Mouse (Mus musculus): ENCODE measurements around the gene Pcyt2. TPM values are rescaled to one million over a fixed set of nuclear protein-coding genes. Genes with fewer than 3 reads are reported as not detected.

The Pcyt2 gene
- polyA plus RNA-seq, 1 experiment = 260 TPM

GRCm38 (mm10) chr11:120648001-120648476 is 30.3 kb upstream of the Pcyt2 start, which contains the start of gene Myadml2:
Myadml2 (minus strand) TSS chr11:120648158.
- no peaks in the 10 kb centered on the region for H3K27me3 ChIP-seq (ENCODE audit: control insufficient read depth, insufficient read depth, low read length)
- no peaks in the 10 kb centered on the region for H3K36me3 ChIP-seq (ENCODE audit: control insufficient read depth, insufficient read depth, low read length)
- WGBS = 5% methylated on average over 13 of the region's 13 CpGs
- peaks cover 14% of the 10 kb centered on the region for H3K4me1 ChIP-seq (replicated peaks; ENCODE audit: control insufficient read depth, insufficient read depth, low read length)
- 0 out of 2 replicates have a peak within 1 kb of the TSS, but pooled peaks have one; percentile 34 for H3K27ac ChIP-seq (ENCODE audit: control insufficient read depth, insufficient read depth, low read length)
- DNase-seq = peak; percentile 40
- no peak for TF ChIP-seq POLR2A (IDR thresholded peaks at IDR 0.05; ENCODE audit: control insufficient read depth, extremely low read depth, insufficient read depth, low read length, poor library complexity)
- TF ChIP-seq CTCF (IDR thresholded peaks at IDR 0.05; ENCODE audit: borderline replicate concordance, control insufficient read depth, extremely low read depth, insufficient read depth, low read length, poor library complexity) = no peak
- peak within 1 kb of the TSS; percentile 46 for H3K4me3 ChIP-seq (ENCODE audit: control insufficient read depth, insufficient read depth, low read length)

- no peak for DNase-seq
- 0 out of 2 replicates have a peak overlapping the region, but pooled peaks have one; percentile 26 for H3K27ac ChIP-seq (ENCODE audit: control insufficient read depth, insufficient read depth, low read length)
- no peaks in the 10 kb centered on the region; the same call in 1 of the 2 replicates for H3K27me3 ChIP-seq (ENCODE audit: control insufficient read depth, insufficient read depth, low read length)
- H3K4me1 ChIP-seq (replicated peaks; ENCODE audit: control insufficient read depth, insufficient read depth, low read length) = peaks cover 22% of the 10 kb centered on the region
- peak overlapping the region; percentile 46 for H3K4me3 ChIP-seq (ENCODE audit: control insufficient read depth, insufficient read depth, low read length)
- TF ChIP-seq CTCF (IDR thresholded peaks at IDR 0.05; ENCODE audit: borderline replicate concordance, control insufficient read depth, extremely low read depth, insufficient read depth, low read length, poor library complexity) (no peak), POLR2A (IDR thresholded peaks at IDR 0.05; ENCODE audit: control insufficient read depth, extremely low read depth, insufficient read depth, low read length, poor library complexity) (no peak)
- WGBS = 93% methylated on average over 35 of the region's 35 CpGs
- no peaks in the 10 kb centered on the region for H3K36me3 ChIP-seq (ENCODE audit: control insufficient read depth, insufficient read depth, low read length)
Measured at GRCm38 (mm10) chr11:120647047-120647830, 29.5 kb upstream of the Pcyt2 start.

GRCm38 (mm10) chr11:120643601-120643987 is 25.9 kb upstream of the Pcyt2 start, which contains the start of gene Pycr1:
Pycr1 (minus strand) TSS chr11:120643769.
- peak within 1 kb of the TSS; percentile 32 for H3K4me3 ChIP-seq (ENCODE audit: control insufficient read depth, insufficient read depth, low read length)
- WGBS = under 1% methylated on average over 15 of the region's 15 CpGs
- TF ChIP-seq CTCF (IDR thresholded peaks at IDR 0.05; ENCODE audit: borderline replicate concordance, control insufficient read depth, extremely low read depth, insufficient read depth, low read length, poor library complexity) = 0 out of 2 replicates have a peak, but pooled peaks have one; percentile 36
- TF ChIP-seq POLR2A (IDR thresholded peaks at IDR 0.05; ENCODE audit: control insufficient read depth, extremely low read depth, insufficient read depth, low read length, poor library complexity) = no peak
- no peaks in the 10 kb centered on the region for H3K36me3 ChIP-seq (ENCODE audit: control insufficient read depth, insufficient read depth, low read length)
- H3K27me3 ChIP-seq (ENCODE audit: control insufficient read depth, insufficient read depth, low read length) = no peaks in the 10 kb centered on the region; the same call in 1 of the 2 replicates
- H3K4me1 ChIP-seq (replicated peaks; ENCODE audit: control insufficient read depth, insufficient read depth, low read length) = peaks cover 30% of the 10 kb centered on the region
- DNase-seq = peak; percentile 97
- no peak within 1 kb of the TSS for H3K27ac ChIP-seq (ENCODE audit: control insufficient read depth, insufficient read depth, low read length)

GRCm38 (mm10) chr11:120642939-120643600 is 25.3 kb upstream of the Pcyt2 start:
- WGBS = 2% methylated on average over 18 of the region's 18 CpGs
- H3K4me1 ChIP-seq (replicated peaks; ENCODE audit: control insufficient read depth, insufficient read depth, low read length) = peaks cover 27% of the 10 kb centered on the region

GRCm38 (mm10) chr11:120641869-120642268 is 24.1 kb upstream of the Pcyt2 start:
- DNase-seq = no peak
- Histone ChIP-seq H3K27ac (ENCODE audit: control insufficient read depth, insufficient read depth, low read length) (no peak overlapping the region), H3K36me3 (ENCODE audit: control insufficient read depth, insufficient read depth, low read length) (no peaks in the 10 kb centered on the region), H3K27me3 (ENCODE audit: control insufficient read depth, insufficient read depth, low read length) (no peaks in the 10 kb centered on the region; the same call in 1 of the 2 replicates), H3K4me1 (replicated peaks; ENCODE audit: control insufficient read depth, insufficient read depth, low read length) (peaks cover 19% of the 10 kb centered on the region), H3K4me3 (ENCODE audit: control insufficient read depth, insufficient read depth, low read length) (no peak overlapping the region)
- TF ChIP-seq CTCF (IDR thresholded peaks at IDR 0.05; ENCODE audit: borderline replicate concordance, control insufficient read depth, extremely low read depth, insufficient read depth, low read length, poor library complexity) = no peak
- no peak for TF ChIP-seq POLR2A (IDR thresholded peaks at IDR 0.05; ENCODE audit: control insufficient read depth, extremely low read depth, insufficient read depth, low read length, poor library complexity)
- WGBS = 43% methylated on average over 8 of the region's 8 CpGs

More at GRCm38 (mm10) chr11:120642939-120643600, 25.3 kb upstream of the Pcyt2 start:
- DNase-seq = peak; percentile 34
- TF ChIP-seq POLR2A (IDR thresholded peaks at IDR 0.05; ENCODE audit: control insufficient read depth, extremely low read depth, insufficient read depth, low read length, poor library complexity) = no peak
- TF ChIP-seq CTCF (IDR thresholded peaks at IDR 0.05; ENCODE audit: borderline replicate concordance, control insufficient read depth, extremely low read depth, insufficient read depth, low read length, poor library complexity) = no peak
- no peaks in the 10 kb centered on the region; the same call in 1 of the 2 replicates for H3K27me3 ChIP-seq (ENCODE audit: control insufficient read depth, insufficient read depth, low read length)
- peak overlapping the region; percentile 32 for H3K4me3 ChIP-seq (ENCODE audit: control insufficient read depth, insufficient read depth, low read length)
- H3K27ac ChIP-seq (ENCODE audit: control insufficient read depth, insufficient read depth, low read length) = no peak overlapping the region
- H3K36me3 ChIP-seq (ENCODE audit: control insufficient read depth, insufficient read depth, low read length) = no peaks in the 10 kb centered on the region

- TF ChIP-seq CTCF (IDR thresholded peaks at IDR 0.05; ENCODE audit: borderline replicate concordance, control insufficient read depth, extremely low read depth, insufficient read depth, low read length, poor library complexity) (no peak), POLR2A (IDR thresholded peaks at IDR 0.05; ENCODE audit: control insufficient read depth, extremely low read depth, insufficient read depth, low read length, poor library complexity) (no peak)
- no peaks in the 10 kb centered on the region; the same call in 1 of the 2 replicates for H3K27me3 ChIP-seq (ENCODE audit: control insufficient read depth, insufficient read depth, low read length)
- no peak overlapping the region for H3K4me3 ChIP-seq (ENCODE audit: control insufficient read depth, insufficient read depth, low read length)
- H3K4me1 ChIP-seq (replicated peaks; ENCODE audit: control insufficient read depth, insufficient read depth, low read length) = peaks cover 19% of the 10 kb centered on the region
- DNase-seq = no peak
- H3K36me3 ChIP-seq (ENCODE audit: control insufficient read depth, insufficient read depth, low read length) = no peaks in the 10 kb centered on the region
- no peak overlapping the region for H3K27ac ChIP-seq (ENCODE audit: control insufficient read depth, insufficient read depth, low read length)
- 91% methylated on average over 9 of the region's 9 CpGs for WGBS
Measured at GRCm38 (mm10) chr11:120641255-120641654, 23.5 kb upstream of the Pcyt2 start.
